Mouse (Mus musculus) myocyte (in vitro differentiated cells): ENCODE measurements around the gene Itgal.

ENCODE experiments used
- E2F4 ChIP-seq: IDR thresholded peaks from one replicate; pipeline ENCODE4 v1.6.1; 2011; ENCODE audit warnings: mild to moderate bottlenecking, control low read depth, moderate library complexity; ENCODE audit not compliant: insufficient read depth
- MAX ChIP-seq: IDR thresholded peaks from one replicate; pipeline ENCODE4 v1.6.1; 2011; ENCODE audit warnings: low read depth, mild to moderate bottlenecking, control low read depth
- POLR2A ChIP-seq: IDR thresholded peaks from one replicate; pipeline ENCODE4 v1.6.1; 2011; ENCODE audit warnings: low read depth, mild to moderate bottlenecking, control low read depth, moderate library complexity; ENCODE audit not compliant: insufficient read length
- TCF12 ChIP-seq: IDR thresholded peaks from one replicate; pipeline ENCODE4 v1.6.1; 2011; ENCODE audit warnings: mild to moderate bottlenecking, control low read depth; ENCODE audit not compliant: poor library complexity, insufficient read depth, severe bottlenecking
- USF1 ChIP-seq: IDR thresholded peaks from one replicate; pipeline ENCODE4 v1.6.1; 2011; ENCODE audit warnings: low read depth, mild to moderate bottlenecking, control low read depth, moderate library complexity

GRCm38 (mm10) chr7:127296786-127297555 lies 911 bp downstream of the Itgal start:
- TF ChIP-seq POLR2A (no peak), USF1 (no peak), E2F4 (no peak), TCF12 (no peak), MAX (no peak)
